Mouse (Mus musculus): ENCODE data around the gene Hjurp. TPM values are rescaled to one million over a fixed set of nuclear protein-coding genes. Genes with fewer than 3 reads are reported as not detected.
"Not testable (repeated sequence)": the region's sequence is repeated elsewhere in the genome, so short reads cannot be mapped to it uniquely, and the experiment has no call there.

The Hjurp gene
- total RNA-seq, 4 experiments from 2014 or later: 10.6 to 14.2 (median 11.0) TPM

- no peak for DNase-seq (ENCODE audit: low spot score)
Measured at GRCm38 (mm10) chr1:88240072-88240471, 37.4 kb downstream of the Hjurp start.

- no peak for DNase-seq (ENCODE audit: low spot score)
Measured at GRCm38 (mm10) chr1:88238771-88239170, 38.7 kb downstream of the Hjurp start.

GRCm38 (mm10) chr1:88237311-88237710 is 40.1 kb downstream of the Hjurp start:
- no peak for DNase-seq (ENCODE audit: low spot score)

- DNase-seq (ENCODE audit: low spot score): no peak
Measured at GRCm38 (mm10) chr1:88235894-88236415, 41.5 kb downstream of the Hjurp start.

GRCm38 (mm10) chr1:88235046-88235893 is 42.2 kb downstream of the Hjurp start:
- no peak for DNase-seq (ENCODE audit: low spot score)

- DNase-seq (ENCODE audit: low spot score): no peak
Measured at GRCm38 (mm10) chr1:88234646-88235045, 42.8 kb downstream of the Hjurp start.

- DNase-seq (ENCODE audit: low spot score): no peak
Measured at GRCm38 (mm10) chr1:88234248-88234610, 43.2 kb downstream of the Hjurp start.

- DNase-seq (ENCODE audit: low spot score): no peak
Measured at GRCm38 (mm10) chr1:88233421-88234247, 43.8 kb downstream of the Hjurp start.

GRCm38 (mm10) chr1:88232664-88233380 is 44.6 kb downstream of the Hjurp start:
- DNase-seq (ENCODE audit: low spot score): no peak

- DNase-seq (ENCODE audit: low spot score): no peak
Measured at GRCm38 (mm10) chr1:88231803-88232499, 45.5 kb downstream of the Hjurp start.

GRCm38 (mm10) chr1:88230981-88231802 is 46.2 kb downstream of the Hjurp start:
- no peak for DNase-seq (ENCODE audit: low spot score)

- DNase-seq (ENCODE audit: low spot score): no peak
Measured at GRCm38 (mm10) chr1:88230421-88230820, 47.0 kb downstream of the Hjurp start.

GRCm38 (mm10) chr1:88229986-88230385 is 47.4 kb downstream of the Hjurp start:
- DNase-seq (ENCODE audit: low spot score): no peak

GRCm38 (mm10) chr1:88229566-88229965 is 47.9 kb downstream of the Hjurp start:
- DNase-seq (ENCODE audit: low spot score): no peak

- DNase-seq (ENCODE audit: low spot score): no peak
Measured at GRCm38 (mm10) chr1:88228121-88228520, 49.3 kb downstream of the Hjurp start.

GRCm38 (mm10) chr1:88227482-88227881 is 50.0 kb downstream of the Hjurp start:
- no peak for DNase-seq (ENCODE audit: low spot score)

- peak; percentile 60 for DNase-seq (ENCODE audit: low spot score)
Measured at GRCm38 (mm10) chr1:88226670-88227379, 50.6 kb downstream of the Hjurp start, which contains the start of gene Mroh2a. Mroh2a (plus strand) TSS chr1:88226986.

- no peak for DNase-seq (ENCODE audit: low spot score)
Measured at GRCm38 (mm10) chr1:88225741-88226140, 51.7 kb downstream of the Hjurp start.

GRCm38 (mm10) chr1:88225301-88225700 is 52.1 kb downstream of the Hjurp start:
- DNase-seq (ENCODE audit: low spot score): not testable (repeated sequence)
